Mouse (Mus musculus) fat pad, adult 2 months (tissue): ENCODE measurements around the gene Emp2.
"Not testable (repeated sequence)": the region's sequence is repeated elsewhere in the genome, so short reads cannot be mapped to it uniquely, and the experiment has no call there.

Experiments
- DNase-seq: peaks from one replicate; pipeline ENCODE4 v3.0.0-alpha.2; 2011; ENCODE audit warnings: low read depth, low spot score; ENCODE audit errors: extremely low read depth

The Emp2 gene

DNA sequence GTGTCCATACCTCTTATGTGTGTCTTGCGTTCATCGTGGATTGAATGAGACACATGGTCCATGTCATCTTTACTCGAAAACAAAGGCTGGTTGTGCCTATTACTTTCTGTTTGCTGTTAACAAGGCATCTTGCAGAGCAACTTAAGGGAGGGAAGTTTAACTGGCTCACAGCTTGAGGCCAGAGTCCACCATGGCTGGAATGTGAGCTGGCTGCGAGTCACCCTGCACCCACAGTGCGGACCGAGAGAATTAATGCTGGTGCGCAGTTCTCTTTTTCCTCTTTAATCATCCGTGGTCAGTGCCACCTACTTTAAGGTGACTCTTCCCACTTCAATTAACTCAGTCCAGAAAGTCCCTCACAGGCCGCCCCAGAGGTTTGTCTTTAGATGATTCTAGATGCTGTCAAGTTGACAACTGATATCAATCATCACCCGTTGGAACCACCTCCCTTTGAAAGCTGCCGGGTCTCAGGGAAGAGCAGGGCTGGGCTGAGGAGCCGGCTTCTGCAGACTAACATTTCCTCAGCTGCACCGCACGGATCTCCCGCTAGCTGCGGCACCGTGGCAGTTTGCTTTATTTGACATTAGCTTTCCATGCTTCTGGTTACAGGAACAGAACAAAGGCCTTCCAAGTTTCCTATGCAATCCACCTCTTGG lies 6.3 kb upstream of the Emp2 start:
- DNase-seq, result no peak

DNA sequence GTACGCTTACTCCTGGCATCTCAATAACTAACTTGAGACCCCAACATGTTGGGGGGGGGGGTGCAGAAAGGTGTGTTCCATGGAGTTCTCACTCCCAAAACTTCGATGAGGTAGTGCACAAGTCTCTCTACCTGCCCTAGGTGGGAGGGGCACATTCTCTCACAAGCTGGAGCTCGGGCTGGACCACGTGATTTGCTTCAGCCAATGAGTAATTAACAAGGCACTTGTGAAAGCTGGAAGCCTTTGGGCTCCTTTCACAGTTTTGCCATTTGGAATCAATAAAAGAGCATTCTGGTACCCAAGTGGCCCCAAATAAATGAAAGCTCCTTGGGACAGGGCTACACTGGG lies 3.4 kb upstream of the Emp2 start:
- DNase-seq, result no peak

DNA sequence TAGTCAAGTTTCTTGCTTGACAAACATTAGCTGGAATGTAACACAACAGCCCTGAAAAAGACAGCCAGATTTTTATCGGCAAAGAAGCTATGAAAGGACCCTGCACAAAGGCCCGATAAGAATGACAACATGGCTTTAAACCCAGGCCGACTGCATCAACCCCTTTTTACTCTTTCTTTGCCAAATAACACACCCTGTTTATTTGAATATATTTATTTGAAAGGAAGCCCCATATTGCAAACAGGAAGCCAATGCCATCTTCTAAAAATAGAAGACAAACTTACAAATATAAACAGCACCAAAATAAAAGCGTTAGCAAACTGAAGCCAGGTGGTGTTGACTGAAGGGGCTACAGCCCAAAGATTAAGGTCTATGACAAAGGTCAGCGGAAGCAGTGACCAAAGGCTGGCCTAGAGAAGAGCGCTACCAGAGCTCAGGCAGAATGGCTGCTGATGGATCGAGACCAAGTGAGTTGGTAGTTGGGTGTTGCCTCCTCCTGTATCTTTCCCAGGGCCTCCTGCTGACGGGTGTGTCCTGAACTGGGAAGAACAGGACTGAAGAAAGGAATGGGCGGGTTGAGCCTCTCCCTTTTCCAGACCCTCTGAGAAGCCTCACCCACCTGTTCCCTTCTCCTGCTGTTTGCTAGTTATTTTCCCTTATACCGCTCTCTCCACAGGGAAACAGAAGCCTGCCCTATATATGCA lies 2.9 kb upstream of the Emp2 start:
- no peak for DNase-seq

DNA sequence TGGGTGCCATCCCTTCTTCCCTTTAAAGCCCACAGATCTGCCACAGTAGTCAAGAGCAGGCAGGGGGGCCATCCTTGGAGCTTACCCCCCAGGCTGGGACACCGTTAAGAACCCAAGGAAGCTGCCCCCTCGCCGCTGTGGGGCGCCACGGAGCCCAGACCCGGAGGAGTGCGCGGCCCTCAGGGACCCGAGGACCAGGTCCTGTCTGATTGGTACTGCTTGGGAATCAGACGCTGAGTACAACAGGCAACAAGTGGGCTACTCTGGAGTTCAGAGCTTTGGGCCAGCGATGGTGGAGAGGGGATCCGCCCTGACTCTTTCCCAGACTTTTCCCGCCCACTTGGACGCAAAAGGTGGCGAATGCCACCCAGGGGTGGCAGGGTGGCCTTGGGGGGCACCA lies 542 bp downstream of the Emp2 start:
- no peak for DNase-seq

DNA sequence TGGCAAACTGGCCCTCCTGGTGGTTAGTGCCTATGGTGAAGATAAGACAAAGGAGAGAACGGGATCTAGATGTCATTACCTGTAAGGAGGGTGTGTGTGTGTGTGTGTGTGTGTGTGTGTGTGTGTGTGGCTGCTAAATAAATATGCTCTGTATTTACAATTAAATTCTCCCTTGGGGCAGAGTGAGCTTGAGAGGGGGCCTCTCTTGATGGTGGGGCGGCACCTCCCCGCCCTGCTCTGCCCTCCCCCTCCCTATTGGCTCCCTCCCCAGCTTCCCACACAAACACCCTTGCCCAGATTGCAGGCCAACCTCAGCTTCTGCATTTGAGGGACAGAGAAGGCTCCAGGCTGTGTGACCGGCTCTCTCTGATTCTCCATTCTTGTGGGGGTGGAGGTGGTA lies 1.8 kb downstream of the Emp2 start:
- DNase-seq, result peak; percentile 69

DNA sequence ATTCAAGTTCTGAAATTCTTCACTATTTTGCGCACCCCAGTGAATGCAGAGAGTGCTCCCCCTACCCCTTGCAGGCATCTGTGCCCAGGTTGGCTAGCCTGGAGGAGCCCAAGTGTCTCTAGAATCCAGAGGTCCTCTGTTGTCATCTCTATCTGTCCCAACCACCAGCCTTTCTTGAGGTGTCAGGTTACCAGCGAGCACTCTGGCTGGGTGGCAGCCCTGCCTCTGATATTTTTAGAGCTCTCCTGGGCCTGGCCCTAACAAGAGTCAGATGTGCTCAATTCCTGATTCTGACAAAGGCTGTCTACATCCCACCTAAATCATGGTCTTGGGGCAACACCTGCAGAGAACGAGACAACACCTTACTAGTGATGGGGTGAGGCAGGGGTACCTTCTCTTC lies 2.7 kb downstream of the Emp2 start:
- no peak for DNase-seq

DNA sequence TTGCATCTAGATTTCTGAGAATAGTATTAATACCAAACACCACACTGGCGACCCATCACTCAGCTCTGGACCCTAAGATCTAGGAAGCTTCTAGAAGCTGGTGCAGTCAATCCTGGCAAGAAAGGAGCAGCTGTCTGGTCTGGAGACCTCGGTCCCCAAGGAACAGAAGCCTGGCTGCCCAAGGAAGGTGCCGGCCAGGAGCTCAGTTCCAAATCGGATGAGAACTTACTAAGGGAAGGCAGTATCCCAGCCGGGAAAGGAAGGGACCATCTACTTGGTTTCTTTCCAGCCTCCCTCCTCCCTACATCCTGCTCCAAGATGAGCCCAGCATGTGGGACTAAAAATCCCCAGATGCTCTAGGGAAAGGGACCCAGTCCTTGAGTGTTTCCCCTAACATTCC lies 3.3 kb downstream of the Emp2 start:
- DNase-seq, result no peak

DNA sequence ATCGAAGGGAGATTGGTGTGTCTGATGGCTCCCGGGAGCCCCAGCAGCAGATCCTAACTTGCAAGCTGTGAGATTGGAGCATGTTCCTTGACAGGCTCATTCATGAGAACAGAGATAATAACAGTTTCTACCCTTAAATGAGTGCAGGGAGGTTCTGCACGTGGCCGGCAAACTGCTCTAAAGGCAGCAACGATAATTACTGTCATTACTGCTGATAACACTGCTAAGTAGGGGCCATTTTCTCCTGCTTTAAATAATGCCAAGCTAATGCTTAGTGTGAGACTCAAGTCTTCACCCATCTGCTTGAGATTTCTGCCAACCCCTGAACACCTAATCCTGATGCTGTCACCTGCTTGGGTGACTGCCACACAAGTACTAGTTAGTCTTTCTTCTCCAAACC lies 6.4 kb downstream of the Emp2 start:
- DNase-seq, result no peak

DNA sequence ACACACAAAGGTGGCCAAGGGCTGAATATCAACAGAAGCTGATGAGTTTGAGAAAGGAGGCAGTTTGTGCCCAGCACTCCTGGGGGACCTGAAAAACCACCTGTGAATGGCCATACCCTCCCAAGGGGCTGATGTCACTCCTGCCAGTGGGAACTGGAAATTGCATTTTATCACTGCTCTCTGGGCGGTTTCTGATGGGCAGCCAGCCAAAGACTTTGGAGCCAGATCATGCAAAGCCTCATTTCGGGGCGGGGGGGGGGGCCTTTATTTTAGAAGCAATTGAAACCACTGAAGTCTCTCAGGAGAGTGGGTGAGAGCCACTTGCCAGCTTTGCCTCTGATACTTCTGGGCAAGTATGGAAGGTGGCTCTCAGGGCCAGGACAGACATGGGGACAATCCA lies 7.7 kb downstream of the Emp2 start:
- DNase-seq, result no peak

DNA sequence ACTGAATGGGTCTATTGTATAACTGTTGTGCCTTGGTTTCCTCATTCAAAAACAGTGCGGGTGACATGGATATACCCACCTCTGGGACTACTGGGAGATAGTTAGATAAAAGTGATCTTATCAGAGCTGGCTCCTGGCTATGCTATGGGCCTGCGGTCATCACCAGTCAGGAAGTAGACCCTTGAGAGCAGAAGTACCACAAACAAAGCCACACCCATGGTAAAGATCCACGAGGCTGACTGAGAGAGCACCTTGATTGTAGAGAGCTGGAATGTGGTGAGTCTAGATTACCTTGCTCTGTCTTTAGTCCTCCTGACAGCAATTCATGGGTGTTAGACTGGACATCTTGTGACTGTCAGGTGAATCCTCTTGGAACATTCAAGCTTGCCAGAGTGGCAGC lies 12.4 kb downstream of the Emp2 start:
- DNase-seq, result no peak

DNA sequence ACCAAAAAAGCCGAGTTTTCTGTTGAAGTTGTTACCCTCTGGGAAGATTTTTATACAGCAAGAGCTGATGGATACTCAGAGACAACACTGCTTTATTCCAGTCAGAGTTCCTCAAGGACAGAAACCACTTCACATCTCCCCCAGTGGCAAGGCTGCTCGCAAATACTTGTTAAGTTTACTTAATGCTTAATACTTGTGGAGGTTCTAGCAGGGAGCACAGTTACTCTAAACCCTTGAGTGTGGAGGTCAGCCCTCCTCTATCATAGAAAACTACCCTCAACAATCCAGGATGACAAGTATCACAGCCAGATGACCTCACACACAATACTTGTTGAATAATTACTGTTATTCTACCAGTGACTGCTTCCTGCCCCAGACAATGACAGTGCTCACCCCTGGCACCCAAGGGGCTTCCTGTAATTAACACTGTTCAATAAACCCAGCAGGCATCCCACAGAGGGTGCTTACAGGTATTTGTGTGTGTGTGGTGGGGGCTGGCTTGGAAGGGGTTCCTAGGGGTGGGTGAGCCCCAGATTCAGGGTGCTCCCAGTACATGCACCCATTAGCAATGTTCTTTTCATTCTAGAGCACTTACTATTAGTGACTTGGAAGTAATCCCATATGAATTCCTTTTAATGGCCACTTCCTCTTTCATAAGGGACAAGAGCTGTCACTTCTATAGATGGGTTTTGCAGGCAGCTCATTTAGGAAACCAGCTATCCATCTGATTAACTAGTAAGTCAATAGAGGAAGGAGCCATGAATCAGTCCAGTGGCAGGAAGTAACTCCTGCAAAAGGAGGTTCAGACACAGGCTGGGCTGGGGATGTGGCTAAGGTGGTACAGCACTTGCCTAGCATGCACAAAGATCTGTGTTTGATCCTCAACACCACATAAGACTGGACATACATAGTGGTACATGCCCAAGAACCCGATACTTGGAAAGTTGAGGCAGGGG lies 13.3 kb downstream of the Emp2 start:
- DNase-seq, result no peak

DNA sequence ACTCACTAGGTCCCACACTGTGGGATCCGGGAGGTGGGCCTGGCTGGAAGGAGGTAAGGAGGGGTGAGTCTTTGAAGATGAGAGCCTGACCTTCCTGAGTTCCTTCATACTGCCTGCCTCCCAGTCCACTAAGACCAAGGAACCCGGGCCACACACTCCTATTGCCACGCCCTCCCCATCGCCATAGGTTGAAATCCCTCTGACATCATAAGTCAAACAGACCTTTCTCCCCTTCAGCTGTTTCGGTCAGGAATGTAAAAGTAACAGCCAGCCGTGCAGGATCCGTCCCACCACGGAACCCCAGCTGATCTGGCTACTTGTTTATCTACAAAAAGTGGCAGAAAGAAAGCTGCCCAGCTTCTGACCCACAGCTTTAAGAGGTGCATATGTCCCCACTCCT lies 14.1 kb downstream of the Emp2 start:
- DNase-seq, result no peak

DNA sequence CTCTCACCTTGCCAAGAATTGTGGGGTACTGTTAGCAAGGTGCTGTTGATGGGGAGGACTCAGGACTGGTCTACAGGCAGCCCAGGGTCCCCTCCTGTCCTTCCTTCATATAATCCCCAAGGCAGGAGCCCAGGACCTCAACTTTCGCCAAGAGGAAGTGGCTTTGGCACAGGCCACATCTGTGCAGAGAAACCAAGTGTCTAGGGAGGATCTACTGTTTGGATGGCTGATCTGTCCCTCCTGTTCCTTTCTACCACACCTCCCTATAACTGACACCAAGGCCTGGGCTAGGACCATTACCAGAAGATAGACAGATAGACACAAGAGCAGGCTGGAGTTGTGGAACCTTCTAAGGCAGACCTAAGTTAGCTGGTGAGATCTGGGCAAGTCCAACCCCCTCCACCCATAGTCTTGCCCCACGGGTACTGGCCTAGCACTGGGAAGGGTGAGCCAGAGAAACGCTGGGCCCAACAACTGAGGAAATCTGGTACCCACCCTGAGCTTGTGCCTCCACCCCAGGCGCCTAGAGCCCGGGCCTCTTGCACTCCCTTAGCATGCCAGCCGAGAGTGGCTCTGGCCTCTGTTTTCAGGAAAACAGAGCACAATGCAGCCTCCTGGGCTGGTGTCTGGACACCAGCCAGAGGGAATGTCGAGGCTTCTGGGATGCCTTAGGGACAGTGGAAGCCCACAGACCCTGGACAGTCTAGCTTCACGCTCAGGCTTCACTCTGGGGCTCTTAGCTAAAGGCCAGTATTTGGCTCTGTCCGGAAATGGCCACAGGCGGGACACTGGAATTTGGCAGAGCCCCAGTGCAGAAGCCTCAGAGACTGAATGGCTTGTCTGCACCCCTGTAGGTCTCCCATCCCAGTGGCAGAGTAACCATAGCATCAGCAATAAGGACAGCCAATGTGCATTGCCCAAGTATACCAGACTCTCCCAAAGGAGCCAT lies 15.8 kb downstream of the Emp2 start:
- DNase-seq, result no peak

DNA sequence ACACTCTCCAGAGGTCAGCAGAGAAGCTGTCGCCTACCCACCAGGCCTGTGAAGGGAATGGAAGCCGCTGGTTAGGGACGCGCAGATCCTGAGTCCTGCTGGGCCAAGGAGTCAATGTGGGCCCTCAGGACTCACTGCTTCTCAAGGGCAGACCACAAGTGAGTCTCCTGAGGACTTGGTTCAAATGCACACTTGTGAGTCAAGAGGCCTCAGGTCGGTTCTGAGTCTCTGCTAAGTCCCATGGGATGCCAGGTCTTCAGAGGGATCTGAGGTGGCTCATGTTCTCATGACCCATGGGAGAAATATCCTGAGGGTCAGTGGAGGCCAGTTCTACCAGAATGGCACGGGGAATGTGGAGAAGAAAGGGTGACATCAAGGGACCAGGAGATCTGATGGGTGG lies 25.7 kb downstream of the Emp2 start:
- no peak for DNase-seq

DNA sequence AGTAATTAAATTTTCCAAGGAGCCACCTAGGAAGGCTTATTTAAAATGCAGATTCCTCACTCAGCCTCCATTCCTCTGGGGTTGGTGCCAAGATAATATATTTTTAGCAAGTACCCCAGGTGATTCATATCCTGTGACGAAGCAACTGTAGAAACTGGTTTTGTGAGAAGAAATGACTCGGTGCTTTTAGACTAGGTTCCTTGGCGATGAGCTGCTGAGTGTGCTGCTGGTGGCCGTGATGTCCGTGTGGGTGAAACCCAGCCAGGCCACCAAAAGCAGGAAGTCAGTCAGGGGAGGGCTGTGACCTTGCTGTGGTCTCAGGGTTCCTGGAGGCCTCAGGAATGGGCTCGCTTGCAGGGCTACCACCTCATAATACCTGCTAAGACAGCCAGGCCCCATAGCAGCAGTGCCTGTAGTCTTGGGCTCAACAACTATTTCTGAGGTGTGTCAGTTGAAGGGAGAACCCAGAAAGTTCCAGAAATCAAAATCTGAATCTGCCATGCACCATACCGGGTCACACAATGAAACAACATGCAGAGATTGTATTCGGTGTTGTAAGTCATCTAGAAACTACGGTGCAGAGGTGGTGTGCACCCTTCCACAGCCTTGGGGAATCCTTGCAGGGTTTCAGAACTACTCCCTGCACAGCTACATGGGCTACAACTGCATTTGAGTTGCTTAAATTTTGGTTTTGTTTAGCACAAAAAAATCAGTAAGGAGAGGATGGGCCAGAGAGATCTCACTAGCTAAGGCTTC lies 27.1 kb downstream of the Emp2 start:
- no peak for DNase-seq

DNA sequence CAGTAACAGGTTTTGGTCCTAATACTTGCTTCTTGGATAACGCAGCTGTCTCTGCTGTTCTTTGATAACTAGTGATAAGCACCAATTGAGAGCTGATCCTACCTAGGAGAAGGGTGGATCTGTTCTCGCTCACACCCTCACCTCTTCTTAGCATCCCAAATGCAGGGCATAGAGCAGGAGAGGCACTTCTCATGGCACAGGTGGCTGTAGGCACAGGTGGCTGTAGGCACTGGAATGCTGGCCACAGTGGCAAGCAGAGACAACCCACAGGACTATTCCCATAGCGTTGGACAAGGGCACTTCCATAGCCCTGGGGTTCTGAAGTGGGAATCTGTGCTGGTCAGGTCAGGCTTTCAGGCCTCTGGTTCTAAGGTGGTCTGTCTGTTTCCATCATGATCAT lies 31.9 kb downstream of the Emp2 start:
- no peak for DNase-seq

DNA sequence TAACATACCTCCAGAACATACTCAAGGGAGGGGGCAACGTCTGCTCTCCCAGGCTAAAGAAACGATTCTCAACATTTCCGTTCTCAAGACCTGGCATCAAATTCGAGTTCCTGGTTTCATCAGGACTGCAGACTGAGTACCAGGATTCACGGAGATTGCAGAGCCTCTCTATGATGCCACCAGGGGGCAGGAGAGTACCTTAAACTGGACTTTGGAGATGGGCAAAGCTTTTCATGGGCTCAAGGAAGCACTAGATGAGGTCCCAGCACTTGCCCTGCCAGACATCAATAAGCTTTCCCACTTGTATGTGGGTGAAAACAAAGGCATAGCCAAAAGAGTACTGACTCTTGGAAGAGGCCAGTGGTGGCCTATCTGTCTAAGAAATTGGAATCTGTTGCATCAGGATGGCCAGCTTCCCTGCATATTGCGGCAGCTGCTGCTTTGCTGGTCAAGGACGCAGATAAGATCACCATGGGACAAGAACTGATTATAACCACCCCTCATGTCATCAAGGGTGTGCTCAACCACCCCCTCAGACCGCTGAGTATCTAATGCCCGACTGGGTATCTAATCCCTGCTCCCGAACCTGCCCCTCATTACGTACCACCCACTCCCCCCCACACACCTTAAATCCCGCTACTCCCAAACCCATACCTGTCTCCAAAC lies 33.3 kb downstream of the Emp2 start:
- DNase-seq, result no peak

DNA sequence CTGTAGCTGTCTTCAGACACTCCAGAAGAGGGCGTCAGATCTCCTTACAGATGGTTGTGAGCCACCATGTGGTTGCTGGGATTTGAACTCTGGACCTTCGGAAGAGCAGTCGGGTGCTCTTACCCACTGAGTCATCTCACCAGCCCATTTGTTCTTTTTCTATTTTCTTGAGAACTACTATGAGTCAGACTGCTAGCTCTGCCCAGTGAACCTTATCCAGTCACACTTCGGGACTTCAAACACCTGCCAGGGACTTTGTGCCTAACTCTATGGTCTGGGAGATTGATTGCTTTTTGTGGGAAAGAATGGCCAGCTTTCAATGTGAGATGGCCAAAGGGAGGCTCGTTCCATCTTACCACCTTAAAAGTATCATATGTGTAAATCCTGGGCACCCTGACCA lies 37.0 kb downstream of the Emp2 start:
- not testable (repeated sequence) for DNase-seq

DNA sequence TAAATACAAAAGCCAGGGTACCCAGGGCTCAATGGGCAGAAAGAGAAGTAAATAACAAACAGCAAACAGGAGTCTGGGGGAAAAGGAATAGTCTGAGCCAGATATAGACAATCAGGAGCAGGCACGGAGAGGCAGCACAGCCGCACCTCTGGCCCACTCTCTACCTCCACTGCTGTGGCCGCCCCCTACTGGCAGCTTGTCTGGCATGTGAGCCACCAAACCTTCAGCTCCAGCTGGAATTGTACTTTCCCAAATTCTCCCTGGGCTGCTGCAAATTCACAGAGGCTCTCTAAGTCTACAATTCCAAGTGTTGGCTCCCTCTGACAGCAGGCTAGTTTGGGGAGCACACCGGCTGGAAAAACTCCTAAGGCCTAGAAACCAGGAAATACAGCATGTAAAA lies 39.3 kb downstream of the Emp2 start:
- no peak for DNase-seq

DNA sequence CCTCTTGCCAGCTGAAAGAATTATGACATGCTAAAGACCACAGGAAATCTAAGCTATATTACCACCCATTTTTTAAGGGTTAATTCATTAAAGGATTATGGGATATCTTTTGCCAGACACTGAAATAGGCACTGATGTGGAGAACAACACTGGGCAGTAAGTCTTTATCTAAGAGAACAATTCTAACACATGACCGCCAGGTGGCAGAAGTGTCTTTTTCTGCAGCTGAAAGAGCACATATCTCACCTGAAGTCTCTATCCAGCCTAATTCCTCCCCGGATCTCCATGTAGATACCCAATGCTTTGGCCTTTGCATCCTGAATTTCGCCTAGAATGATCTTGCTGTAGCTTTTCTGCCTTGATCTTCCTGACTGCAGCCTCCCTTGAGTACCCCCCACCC lies 41.5 kb downstream of the Emp2 start:
- no peak for DNase-seq
